Mouse (Mus musculus) testis, adult 2 months (tissue): Measurements from ENCODE around the gene Ccser2.

Source experiments
- CTCF ChIP-seq: fragments of 200-500 bp; IDR thresholded peaks from 2 replicates; pipeline ENCODE4 v1.5.1; 2012; ENCODE audit warnings: low read depth, mild to moderate bottlenecking, inconsistent platforms, low read length, moderate library complexity; ENCODE audit not compliant: control insufficient read depth, insufficient read depth, insufficient replicate concordance
- POLR2A ChIP-seq: fragments of 200-500 bp; IDR thresholded peaks from 2 replicates; pipeline ENCODE4 v1.6.1; 2012; ENCODE audit warnings: low read depth, mild to moderate bottlenecking, inconsistent platforms, low read length, moderate library complexity; ENCODE audit not compliant: control insufficient read depth

- no peak for TF ChIP-seq CTCF
- no peak for TF ChIP-seq POLR2A
Observed at GRCm38 (mm10) chr14:36921346-36922049, 47.1 kb downstream of the Ccser2 start.
